Mouse (Mus musculus) embryonic stem cell, embryonic (primary cell): Measurements from ENCODE around the gene 5730596B20Rik.

ENCODE experiments used
- CTCF ChIA-PET, 4 experiments: fragments of 300-600 bp in 2 of 4; fragments of 350-600 bp in 2 of 4; sonication (Branson Sonifier 250); formaldehyde crosslinking; loops; one replicate each; lab custom pipeline; 2022; ENCODE audit warnings: inconsistent platforms in 2 of 4; lab: Charles Lee
- POLR2A ChIA-PET, 4 experiments: fragments of 300-600 bp in 2 of 4; fragments of 350-600 bp in 2 of 4; sonication (Branson Sonifier 250); formaldehyde crosslinking; loops; one replicate each; lab custom pipeline; 2022; ENCODE audit warnings: antibody characterized with exemption in 4 of 4, inconsistent platforms in 1 of 4; lab: Charles Lee

5730596B20Rik gene

GRCm38 (mm10) chr6:52177061-52177735 lies at the start of gene 5730596B20Rik:
Gene 5730596B20Rik (plus strand): TSS chr6:52177498.
- ChIA-PET CTCF (interaction anchor here in 2 of 4 experiments (0.7 to 1.3 kb wide), 3 partner anchors 28 to 63 kb away, joined by 3 to 4 read pairs (median 4); partner anchors contain the start of gene Hoxa10 (in 1 of the 2)), POLR2A (interaction anchor here in 2 of 4 experiments (0.5 to 9.7 kb wide), 12 partner anchors 9 to 786 kb away, joined by 3 to 75 read pairs (median 4); partner anchors contain the start of genes Gm28308 (in 1 of the 2), Hoxa1 (in 1 of the 2), Hoxa3 (in 1 of the 2) and Hoxa4 (in 1 of the 2))

- POLR2A ChIA-PET, result interaction anchor here in 2 of 4 experiments (0.6 to 2.4 kb wide), 7 partner anchors 9 to 772 kb away, joined by 3 to 23 read pairs (median 4); no protein-coding TSS in a partner anchor
Observed at GRCm38 (mm10) chr6:52137841-52138535, 39.3 kb upstream of the 5730596B20Rik start.

GRCm38 (mm10) chr6:52138576-52138975 lies 38.7 kb upstream of the 5730596B20Rik start:
- CTCF ChIA-PET, result no interaction called here
- POLR2A ChIA-PET, result interaction anchor here in 2 of 4 experiments (0.6 to 2.4 kb wide), 6 partner anchors 10 to 773 kb away, joined by 3 to 23 read pairs (median 4); no protein-coding TSS in a partner anchor

More at GRCm38 (mm10) chr6:52137841-52138535, 39.3 kb upstream of the 5730596B20Rik start:
- CTCF ChIA-PET, result interaction anchor here in 1 of 4 experiments (0.7 kb wide), 1 partner anchor 9 kb away, joined by 3 read pairs; no protein-coding TSS in a partner anchor

GRCm38 (mm10) chr6:52139115-52139514 lies 38.2 kb upstream of the 5730596B20Rik start:
- POLR2A ChIA-PET, result interaction anchor here in 2 of 4 experiments (0.5 to 2.4 kb wide), 3 partner anchors 11 to 23 kb away, joined by 3 to 11 read pairs (median 3); no protein-coding TSS in a partner anchor
- CTCF ChIA-PET, result no interaction called here

GRCm38 (mm10) chr6:52150401-52150966 lies 26.8 kb upstream of the 5730596B20Rik start:
- CTCF ChIA-PET, result interaction anchor here in 2 of 4 experiments (0.6 to 0.7 kb wide), 3 partner anchors 45 to 1005 kb away, joined by 3 to 5 read pairs (median 3); no protein-coding TSS in a partner anchor
- POLR2A ChIA-PET, result interaction anchor here in 3 of 4 experiments (0.6 to 2.1 kb wide), 6 partner anchors 9 to 747 kb away, joined by 3 to 8 read pairs (median 3); no protein-coding TSS in a partner anchor

GRCm38 (mm10) chr6:52151571-52151970 lies 25.7 kb upstream of the 5730596B20Rik start:
- ChIA-PET POLR2A (interaction anchor here in 2 of 4 experiments (0.6 to 2.1 kb wide), 2 partner anchors 8 to 20 kb away, joined by 3 to 8 read pairs; no protein-coding TSS in a partner anchor), CTCF (interaction anchor here in 1 of 4 experiments (0.6 kb wide), 1 partner anchor 11 kb away, joined by 3 read pairs; no protein-coding TSS in a partner anchor)

GRCm38 (mm10) chr6:52152226-52153193 lies 24.8 kb upstream of the 5730596B20Rik start:
- ChIA-PET CTCF (interaction anchor here in 1 of 4 experiments (0.6 kb wide), 1 partner anchor 10 kb away, joined by 3 read pairs; no protein-coding TSS in a partner anchor), POLR2A (interaction anchor here in 2 of 4 experiments (0.6 to 1.1 kb wide), 3 partner anchors 19 to 160 kb away, joined by 3 to 6 read pairs (median 3); no protein-coding TSS in a partner anchor)

GRCm38 (mm10) chr6:52153270-52153669 lies 24.0 kb upstream of the 5730596B20Rik start:
- ChIA-PET CTCF (no interaction called here), POLR2A (interaction anchor here in 2 of 4 experiments (0.5 to 1.1 kb wide), 4 partner anchors 19 to 160 kb away, joined by 3 to 6 read pairs (median 3); no protein-coding TSS in a partner anchor)

- CTCF ChIA-PET, result interaction anchor here in 2 of 4 experiments (0.6 to 0.7 kb wide), 2 partner anchors 203 to 833 kb away, joined by 3 to 4 read pairs; no protein-coding TSS in a partner anchor
Observed at GRCm38 (mm10) chr6:52154044-52154443, 23.3 kb upstream of the 5730596B20Rik start.

GRCm38 (mm10) chr6:52155471-52155870 lies 21.8 kb upstream of the 5730596B20Rik start:
- CTCF ChIA-PET, result interaction anchor here in 1 of 4 experiments (0.5 kb wide), 1 partner anchor 11 kb away, joined by 5 read pairs; no protein-coding TSS in a partner anchor

More at GRCm38 (mm10) chr6:52154044-52154443, 23.3 kb upstream of the 5730596B20Rik start:
- POLR2A ChIA-PET, result interaction anchor here in 3 of 4 experiments (0.6 to 1.3 kb wide), 5 partner anchors 15 to 95 kb away, joined by 3 read pairs; no protein-coding TSS in a partner anchor

GRCm38 (mm10) chr6:52156551-52157200 lies 20.6 kb upstream of the 5730596B20Rik start:
- POLR2A ChIA-PET, result interaction anchor here in 2 of 4 experiments (1.6 to 8.0 kb wide), 3 partner anchors 16 to 130 kb away, joined by 3 to 75 read pairs (median 8); partner anchors contain the start of gene 5730596B20Rik (in 1 of the 2)
- CTCF ChIA-PET, result no interaction called here

More at GRCm38 (mm10) chr6:52155471-52155870, 21.8 kb upstream of the 5730596B20Rik start:
- POLR2A ChIA-PET, result interaction anchor here in 3 of 4 experiments (0.6 to 1.3 kb wide), 5 partner anchors 17 to 982 kb away, joined by 3 to 5 read pairs (median 3); no protein-coding TSS in a partner anchor

GRCm38 (mm10) chr6:52157466-52158275 lies 19.6 kb upstream of the 5730596B20Rik start:
- ChIA-PET POLR2A (interaction anchor here (0.5 to 8.0 kb wide), 19 partner anchors 9 to 545 kb away, joined by 3 to 75 read pairs (median 4); partner anchors contain the start of genes Hoxa4 (in 2 of the 4), 5730596B20Rik (in 1 of the 4) and Hoxa10 (in 1 of the 4)), CTCF (interaction anchor here in 2 of 4 experiments (1.0 to 1.7 kb wide), 3 partner anchors 64 to 565 kb away, joined by 3 to 5 read pairs (median 5); partner anchors contain the start of gene Hoxa7 (in 1 of the 2))

- POLR2A ChIA-PET, result interaction anchor here (0.6 to 8.0 kb wide), 30 partner anchors 8 to 1565 kb away, joined by 3 to 75 read pairs (median 4); partner anchors contain the start of genes 5730596B20Rik (in 1 of the 4), Hoxa10 (in 1 of the 4) and Hoxa4 (in 1 of the 4)
- CTCF ChIA-PET, result interaction anchor here in 2 of 4 experiments (0.6 to 1.7 kb wide), 4 partner anchors 52 to 566 kb away, joined by 3 to 5 read pairs (median 4); partner anchors contain the start of gene Hoxa7 (in 1 of the 2)
Observed at GRCm38 (mm10) chr6:52158276-52159051, 18.8 kb upstream of the 5730596B20Rik start, which contains the start of gene Hoxa1. Gene Hoxa1 (minus strand): TSS chr6:52158317.
